Mouse (Mus musculus): ENCODE results near the gene Adamts2. TPM values are rescaled to one million over a fixed set of nuclear protein-coding genes. Genes with fewer than 3 reads are reported as not detected.

Gene Adamts2
- polyA plus RNA-seq, 1 experiment from 2014 or later = 0.46 TPM

- H3K9me3 ChIP-seq (replicated peaks) = no peaks in the 10 kb centered on the region
- no peaks in the 10 kb centered on the region for H3K36me3 ChIP-seq
- peak overlapping the region; percentile 64; the same call in 1 of the 2 replicates for H3K27ac ChIP-seq
- H3K4me3 ChIP-seq = no peak overlapping the region
- peaks cover 22% of the 10 kb centered on the region for H3K4me1 ChIP-seq
- no peaks in the 10 kb centered on the region for H3K27me3 ChIP-seq (ENCODE audit: low read depth, poor library complexity, severe bottlenecking)
- 58% methylated on average over 4 of the region's 4 CpGs for WGBS
- DNase-seq (ENCODE audit: low spot score) = no peak
Measured at GRCm38 (mm10) chr11:50632270-50632669, 30.4 kb downstream of the Adamts2 start.

DNA sequence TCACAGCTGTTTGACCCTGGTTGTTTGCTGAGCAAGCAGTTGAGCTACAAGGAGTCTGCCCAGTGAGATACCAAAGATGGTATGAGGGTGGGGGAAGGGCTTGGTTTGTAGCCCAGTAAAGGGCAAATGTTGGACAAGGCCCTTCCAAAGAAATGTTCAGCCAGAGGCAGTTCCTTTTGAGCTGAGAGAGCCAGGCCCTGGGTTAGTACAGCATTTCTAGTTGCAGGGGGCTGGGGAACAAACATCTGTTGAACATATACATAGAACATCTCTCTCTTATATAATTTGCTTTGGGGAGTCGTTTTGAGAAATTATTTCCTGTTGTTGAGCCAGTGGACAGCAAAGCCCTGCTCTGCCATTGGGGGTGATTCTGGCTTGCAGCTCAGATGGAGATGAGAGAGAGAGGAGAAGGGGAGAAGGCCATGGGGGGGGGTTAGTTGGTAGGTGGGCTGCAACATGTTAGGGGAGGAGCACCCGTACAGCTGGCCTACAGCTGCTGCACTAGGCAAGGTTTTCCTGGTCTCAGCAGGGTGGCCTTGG, 33.2 kb downstream of the Adamts2 start:
- Histone ChIP-seq H3K4me3 (no peak overlapping the region), H3K4me1 (peaks cover 11% of the 10 kb centered on the region), H3K36me3 (no peaks in the 10 kb centered on the region), H3K27me3 (ENCODE audit: low read depth, poor library complexity, severe bottlenecking) (no peaks in the 10 kb centered on the region), H3K27ac (no peak overlapping the region), H3K9me3 (replicated peaks) (no peaks in the 10 kb centered on the region)
- WGBS = 58% methylated on average over 2 of the region's 2 CpGs
- DNase-seq (ENCODE audit: low spot score) = no peak

GRCm38 (mm10) chr11:50637026-50637425, 35.1 kb downstream of the Adamts2 start:
- Histone ChIP-seq H3K27ac (no peak overlapping the region), H3K4me1 (peaks cover 11% of the 10 kb centered on the region), H3K27me3 (ENCODE audit: low read depth, poor library complexity, severe bottlenecking) (no peaks in the 10 kb centered on the region), H3K4me3 (no peak overlapping the region), H3K9me3 (replicated peaks) (no peaks in the 10 kb centered on the region), H3K36me3 (no peaks in the 10 kb centered on the region)
- DNase-seq (ENCODE audit: low spot score) = no peak
- WGBS = 96% methylated on average over 11 of the region's 11 CpGs

- Histone ChIP-seq H3K27me3 (ENCODE audit: low read depth, poor library complexity, severe bottlenecking) (no peaks in the 10 kb centered on the region), H3K9me3 (replicated peaks) (no peaks in the 10 kb centered on the region), H3K4me1 (peaks cover 8% of the 10 kb centered on the region; the same call in 1 of the 2 replicates), H3K36me3 (no peaks in the 10 kb centered on the region), H3K4me3 (no peak overlapping the region), H3K27ac (no peak overlapping the region)
- 93% methylated on average over 13 of the region's 13 CpGs for WGBS
- DNase-seq (ENCODE audit: low spot score) = no peak
Measured at GRCm38 (mm10) chr11:50638197-50638867, 36.4 kb downstream of the Adamts2 start.

GRCm38 (mm10) chr11:50638868-50639220, 37.0 kb downstream of the Adamts2 start:
- WGBS = 86% methylated on average over 3 of the region's 3 CpGs
- H3K4me1 ChIP-seq = peaks cover 8% of the 10 kb centered on the region; the same call in 1 of the 2 replicates
- no peak for DNase-seq (ENCODE audit: low spot score)
- H3K36me3 ChIP-seq = no peaks in the 10 kb centered on the region
- H3K4me3 ChIP-seq = no peak overlapping the region
- H3K27me3 ChIP-seq (ENCODE audit: low read depth, poor library complexity, severe bottlenecking) = no peaks in the 10 kb centered on the region
- H3K27ac ChIP-seq = no peak overlapping the region
- no peaks in the 10 kb centered on the region for H3K9me3 ChIP-seq (replicated peaks)

- DNase-seq (ENCODE audit: low spot score) = no peak
- no peaks in the 10 kb centered on the region for H3K36me3 ChIP-seq
- 97% methylated on average over 3 of the region's 3 CpGs for WGBS
- no peaks in the 10 kb centered on the region for H3K27me3 ChIP-seq (ENCODE audit: low read depth, poor library complexity, severe bottlenecking)
- no peaks in the 10 kb centered on the region for H3K9me3 ChIP-seq (replicated peaks)
- H3K4me1 ChIP-seq = no peaks in the 10 kb centered on the region
- no peak overlapping the region for H3K27ac ChIP-seq
- H3K4me3 ChIP-seq = no peak overlapping the region
Measured at GRCm38 (mm10) chr11:50642583-50642982, 40.7 kb downstream of the Adamts2 start.

DNA sequence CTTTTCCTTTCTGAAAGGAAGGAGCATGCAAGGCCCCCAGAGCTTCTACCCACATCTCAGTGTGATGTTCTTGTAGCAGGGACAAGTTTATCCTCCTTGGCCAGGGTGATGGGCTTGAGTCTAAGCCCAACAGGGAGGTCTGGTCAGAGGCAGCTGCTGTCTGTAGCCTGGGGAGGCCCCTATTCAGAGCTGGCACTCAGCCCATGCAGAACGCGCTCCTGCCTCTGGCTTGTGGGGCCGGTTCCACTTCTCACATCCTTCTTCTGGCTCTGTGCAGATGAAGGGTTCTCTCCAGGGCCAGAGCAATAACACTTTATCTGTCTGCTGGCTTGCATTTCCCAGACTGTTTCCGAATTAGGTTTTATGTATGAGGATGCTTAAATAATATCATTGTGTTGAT, 44.3 kb downstream of the Adamts2 start:
- Histone ChIP-seq H3K27ac (no peak overlapping the region), H3K4me1 (no peaks in the 10 kb centered on the region), H3K9me3 (replicated peaks) (no peaks in the 10 kb centered on the region), H3K4me3 (no peak overlapping the region), H3K27me3 (ENCODE audit: low read depth, poor library complexity, severe bottlenecking) (no peaks in the 10 kb centered on the region), H3K36me3 (no peaks in the 10 kb centered on the region)
- 81% methylated on average over 4 of the region's 4 CpGs for WGBS
- DNase-seq (ENCODE audit: low spot score) = no peak

DNA sequence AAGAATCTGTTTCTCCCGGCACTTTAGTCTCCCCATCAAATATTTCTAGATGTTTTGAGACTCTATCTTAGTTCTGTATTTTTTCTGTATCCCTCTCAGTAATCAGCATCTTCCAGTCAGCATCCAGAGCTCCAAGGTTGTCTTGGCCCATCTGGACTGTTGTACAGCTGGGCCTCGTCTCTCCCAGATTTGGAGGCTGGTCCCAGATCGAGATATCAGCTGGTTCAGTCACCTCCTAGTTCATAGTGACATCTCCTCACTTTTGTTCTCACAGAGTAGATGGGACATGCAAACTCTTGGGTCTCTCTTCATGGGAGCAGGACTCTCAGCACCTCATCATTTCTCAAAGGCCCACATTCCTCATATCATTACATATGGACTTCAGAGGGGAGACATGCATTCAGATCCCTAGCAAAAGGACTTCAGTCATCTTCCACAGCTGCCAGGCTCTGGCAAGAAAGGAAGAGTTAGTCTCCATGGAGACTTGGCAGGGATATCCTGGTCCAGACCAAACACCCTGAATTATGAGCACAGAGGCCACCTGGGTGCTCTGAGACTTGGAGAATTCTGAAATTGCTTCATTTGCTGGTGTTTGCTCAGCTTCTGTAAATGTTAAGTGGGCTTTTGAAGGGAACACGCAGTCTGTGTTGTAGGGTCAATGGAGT, 46.4 kb downstream of the Adamts2 start:
- WGBS = 89% methylated on average over 4 of the region's 4 CpGs
- Histone ChIP-seq H3K27ac (no peak overlapping the region), H3K9me3 (replicated peaks) (no peaks in the 10 kb centered on the region), H3K36me3 (no peaks in the 10 kb centered on the region), H3K4me1 (no peaks in the 10 kb centered on the region), H3K4me3 (no peak overlapping the region), H3K27me3 (ENCODE audit: low read depth, poor library complexity, severe bottlenecking) (no peaks in the 10 kb centered on the region)
- DNase-seq (ENCODE audit: low spot score) = no peak

- H3K4me3 ChIP-seq = no peak overlapping the region
- no peaks in the 10 kb centered on the region for H3K4me1 ChIP-seq
- no peak overlapping the region for H3K27ac ChIP-seq
- 0 out of 2 replicates have a peak, but pooled peaks cover 6% of the 10 kb centered on the region for H3K27me3 ChIP-seq (ENCODE audit: low read depth, poor library complexity, severe bottlenecking)
- no peak for DNase-seq (ENCODE audit: low spot score)
- no peaks in the 10 kb centered on the region for H3K36me3 ChIP-seq
- no peaks in the 10 kb centered on the region for H3K9me3 ChIP-seq (replicated peaks)
- WGBS = 91% methylated on average over 2 of the region's 2 CpGs
Measured at GRCm38 (mm10) chr11:50650037-50650436, 48.2 kb downstream of the Adamts2 start.

DNA sequence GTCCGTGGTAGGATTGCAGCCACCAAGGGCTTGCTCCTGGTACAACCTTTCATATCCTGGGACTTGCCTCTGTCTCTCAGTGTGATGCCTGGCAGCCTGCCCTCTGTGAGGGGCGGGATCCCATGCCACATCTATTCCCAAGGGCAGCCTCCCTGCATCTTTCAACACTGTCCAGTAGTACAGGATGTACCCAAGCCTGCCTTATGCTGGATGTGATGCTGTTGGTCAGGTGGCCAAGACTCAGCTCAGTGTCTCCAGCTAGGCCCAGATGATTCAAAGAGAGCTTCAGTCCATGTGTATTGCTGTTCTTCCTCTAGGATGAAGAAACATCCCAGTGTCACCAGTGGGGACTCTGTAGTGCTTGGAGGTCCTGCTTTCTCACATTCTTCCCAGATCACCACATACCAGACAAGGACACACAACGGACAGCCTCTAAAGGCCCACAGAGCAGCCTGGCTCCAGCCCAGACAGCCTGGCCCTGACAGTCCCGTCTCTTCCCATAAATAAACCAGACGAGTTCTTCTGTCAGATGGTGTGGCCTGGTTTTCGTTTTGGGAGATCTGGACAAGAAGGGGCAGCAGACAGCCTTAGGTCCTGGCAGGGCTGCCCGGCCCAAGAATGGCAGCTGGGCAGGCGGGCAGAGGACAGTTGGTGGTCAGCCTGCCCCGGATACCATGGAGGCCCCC, 52.0 kb downstream of the Adamts2 start:
- no peak overlapping the region for H3K4me3 ChIP-seq
- H3K27ac ChIP-seq = no peak overlapping the region
- no peaks in the 10 kb centered on the region for H3K36me3 ChIP-seq
- 50% methylated on average over 9 of the region's 9 CpGs for WGBS
- peaks cover 6% of the 10 kb centered on the region; the same call in 1 of the 2 replicates for H3K4me1 ChIP-seq
- DNase-seq (ENCODE audit: low spot score) = no peak
- H3K27me3 ChIP-seq (ENCODE audit: low read depth, poor library complexity, severe bottlenecking) = 0 out of 2 replicates have a peak, but pooled peaks cover 6% of the 10 kb centered on the region
- no peaks in the 10 kb centered on the region for H3K9me3 ChIP-seq (replicated peaks)

- no peaks in the 10 kb centered on the region for H3K9me3 ChIP-seq (replicated peaks)
- H3K27me3 ChIP-seq (ENCODE audit: low read depth, poor library complexity, severe bottlenecking) = 0 out of 2 replicates have a peak, but pooled peaks cover 6% of the 10 kb centered on the region
- H3K4me3 ChIP-seq = no peak overlapping the region
- H3K27ac ChIP-seq = no peak overlapping the region
- no peak for DNase-seq (ENCODE audit: low spot score)
- peaks cover 6% of the 10 kb centered on the region; the same call in 1 of the 2 replicates for H3K4me1 ChIP-seq
- no peaks in the 10 kb centered on the region for H3K36me3 ChIP-seq
- 86% methylated on average over 6 of the region's 6 CpGs for WGBS
Measured at GRCm38 (mm10) chr11:50658826-50659225, 56.9 kb downstream of the Adamts2 start.

- no peak for DNase-seq (ENCODE audit: low spot score)
- WGBS = 91% methylated on average over 3 of the region's 3 CpGs
- no peak overlapping the region for H3K27ac ChIP-seq
- H3K9me3 ChIP-seq (replicated peaks) = no peaks in the 10 kb centered on the region
- H3K27me3 ChIP-seq (ENCODE audit: low read depth, poor library complexity, severe bottlenecking) = no peaks in the 10 kb centered on the region
- H3K4me1 ChIP-seq = no peaks in the 10 kb centered on the region
- H3K36me3 ChIP-seq = no peaks in the 10 kb centered on the region
- no peak overlapping the region for H3K4me3 ChIP-seq
Measured at GRCm38 (mm10) chr11:50662176-50662575, 60.3 kb downstream of the Adamts2 start.

DNA sequence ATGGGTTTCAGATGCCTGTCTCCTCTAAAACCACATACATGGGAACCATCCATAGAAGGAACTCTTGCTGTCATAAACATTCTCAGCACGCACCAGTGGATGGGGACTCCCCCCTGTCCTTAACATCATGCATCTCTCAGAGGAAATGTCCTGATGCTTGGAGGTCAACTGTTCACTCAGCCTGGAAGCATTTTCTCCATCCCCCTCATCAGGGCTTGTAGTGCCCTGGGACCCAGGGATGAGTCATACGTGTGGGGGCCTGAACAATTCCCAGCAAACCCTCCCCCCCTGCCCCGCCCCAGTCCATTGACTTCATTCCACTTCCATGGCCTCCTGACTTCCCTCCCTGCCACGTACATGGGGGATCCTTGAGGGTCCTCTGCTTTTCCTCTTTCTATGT, 62.9 kb downstream of the Adamts2 start:
- 81% methylated on average over 4 of the region's 4 CpGs for WGBS
- Histone ChIP-seq H3K4me1 (no peaks in the 10 kb centered on the region), H3K27ac (no peak overlapping the region), H3K9me3 (replicated peaks) (no peaks in the 10 kb centered on the region), H3K27me3 (ENCODE audit: low read depth, poor library complexity, severe bottlenecking) (no peaks in the 10 kb centered on the region), H3K4me3 (no peak overlapping the region), H3K36me3 (no peaks in the 10 kb centered on the region)
- DNase-seq (ENCODE audit: low spot score) = no peak

Measured in limb, embryonic 10.5 days (tissue).